Mouse (Mus musculus) hindbrain, embryonic 15.5 days (tissue): ENCODE measurements at regions not wholly inside any gene's neighbourhood (a gene's known extent, or its start where the extent isn't known, plus 50 kb on each side); places are given as distances from the start of the nearest gene placed in this dataset.

Experiments
- ATAC-seq: fragments of 200-750 bp; cut with Nextera tagmentation; 2 replicates; pipeline ENCODE4 v1.8.0; 2017; ENCODE audit warnings: low read depth, moderate number of reproducible peaks, moderate TSS enrichment; ENCODE audit not compliant: low FRiP score
- H3K27ac ChIP-seq: fragments of 300-500 bp; sonication (generic); replicated peaks from 2 replicates; pipeline ENCODE4 v1.5.1; 2015; ENCODE audit warnings: mild to moderate bottlenecking, inconsistent platforms
- H3K27me3 ChIP-seq: fragments of 300-500 bp; sonication (generic); 2 replicates; pipeline ENCODE4 v1.6.1; 2015; ENCODE audit warnings: control low read depth, inconsistent platforms
- H3K36me3 ChIP-seq: fragments of 300-500 bp; sonication (generic); 2 replicates; pipeline ENCODE4 v1.6.1; 2015; ENCODE audit warnings: control low read depth, inconsistent platforms
- H3K4me1 ChIP-seq: fragments of 300-500 bp; sonication (generic); replicated peaks from 2 replicates; pipeline ENCODE4 v1.6.1; 2015; ENCODE audit warnings: control low read depth, inconsistent platforms
- H3K4me2 ChIP-seq: fragments of 300-500 bp; sonication (generic); 2 replicates; pipeline ENCODE4 v1.6.1; 2015; ENCODE audit warnings: moderate library complexity, mild to moderate bottlenecking, inconsistent platforms
- H3K4me3 ChIP-seq: fragments of 300-500 bp; sonication (generic); 2 replicates; pipeline ENCODE4 v1.5.1; 2015; ENCODE audit warnings: mild to moderate bottlenecking, inconsistent platforms
- H3K9ac ChIP-seq: fragments of 300-500 bp; sonication (generic); 2 replicates; pipeline ENCODE4 v1.6.1; 2015; ENCODE audit warnings: inconsistent platforms
- H3K9me3 ChIP-seq: fragments of 300-500 bp; sonication (generic); 2 replicates; pipeline ENCODE4 v1.6.1; 2016; ENCODE audit warnings: control low read depth, inconsistent platforms
- WGBS: fragments of 180-500 bp; shearing (Covaris S2); methylation state at CpG from one replicate; pipeline ENCODE4 v1.1.7; 2015; 5-methylcytosine and 5-hydroxymethylcytosine counted together

DNA sequence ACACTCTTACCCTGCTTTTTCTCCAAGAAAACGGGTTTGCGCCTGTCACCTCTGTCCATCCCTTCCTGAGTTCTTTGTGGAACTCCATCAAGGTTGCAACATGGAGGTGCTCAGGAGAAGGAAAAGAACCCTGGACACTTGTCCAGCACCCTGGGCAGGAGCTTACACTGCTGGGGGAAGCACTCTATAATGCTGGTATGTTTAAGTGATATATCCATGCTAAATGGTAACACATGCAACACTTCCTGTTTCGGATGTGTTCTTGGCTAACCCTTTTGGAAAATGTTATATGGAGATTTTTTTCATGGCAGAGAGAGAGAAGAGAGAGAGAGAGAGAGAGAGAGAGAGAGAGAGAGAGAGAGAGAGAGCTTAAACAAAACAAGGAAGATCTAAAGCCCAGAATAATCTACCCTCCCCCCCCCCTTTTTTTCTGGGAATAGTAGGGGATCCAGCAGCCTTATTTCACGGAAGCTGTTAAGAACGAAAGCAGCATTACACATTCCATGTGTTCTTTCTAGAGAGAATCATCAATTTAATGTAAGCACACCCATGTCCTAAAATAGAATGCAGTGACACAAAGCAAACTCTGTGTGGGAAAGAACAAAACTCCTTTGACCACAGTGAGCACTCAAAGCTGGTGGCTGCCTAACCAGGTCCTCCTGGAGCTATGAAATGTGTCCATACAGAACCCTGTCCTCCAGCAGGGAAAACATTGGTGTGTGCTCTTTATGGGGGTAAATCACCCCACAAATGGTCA is 272.6 kb downstream of the Pten start:
- no peaks in the 10 kb centered on the region for H3K27me3 ChIP-seq

DNA sequence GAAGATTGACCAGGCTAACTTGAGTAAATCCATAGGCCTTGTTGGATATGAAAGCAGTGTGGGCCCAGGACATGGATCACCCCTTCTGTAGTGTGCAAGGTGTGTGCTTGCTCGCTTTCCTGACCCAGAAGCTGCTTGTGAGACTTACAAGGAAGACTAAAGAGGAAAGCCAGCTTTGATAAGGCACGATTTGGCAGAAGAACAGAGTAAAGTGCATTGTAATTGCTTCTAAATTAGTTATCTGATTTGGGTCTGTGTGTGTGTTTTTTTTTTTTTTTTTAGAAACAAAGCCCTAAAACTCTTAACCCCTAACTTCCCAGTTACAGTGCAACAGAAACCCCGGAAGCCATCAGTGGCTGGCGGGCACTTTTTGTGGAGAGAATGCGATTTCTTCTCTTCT is 283.2 kb downstream of the Pten start:
- 80% methylated on average over 5 of the region's 5 CpGs for WGBS

More for the DNA sequence above, 272.6 kb downstream of the Pten start:
- WGBS: 81% methylated on average over 5 of the region's 5 CpGs
- Histone ChIP-seq H3K4me3 (no peak overlapping the region), H3K4me2 (no peak overlapping the region), H3K9ac (no peak overlapping the region), H3K4me1 (no peaks in the 10 kb centered on the region), H3K36me3 (no peaks in the 10 kb centered on the region), H3K27ac (no peak overlapping the region), H3K9me3 (no peaks in the 10 kb centered on the region)
- ATAC-seq: no peak

DNA sequence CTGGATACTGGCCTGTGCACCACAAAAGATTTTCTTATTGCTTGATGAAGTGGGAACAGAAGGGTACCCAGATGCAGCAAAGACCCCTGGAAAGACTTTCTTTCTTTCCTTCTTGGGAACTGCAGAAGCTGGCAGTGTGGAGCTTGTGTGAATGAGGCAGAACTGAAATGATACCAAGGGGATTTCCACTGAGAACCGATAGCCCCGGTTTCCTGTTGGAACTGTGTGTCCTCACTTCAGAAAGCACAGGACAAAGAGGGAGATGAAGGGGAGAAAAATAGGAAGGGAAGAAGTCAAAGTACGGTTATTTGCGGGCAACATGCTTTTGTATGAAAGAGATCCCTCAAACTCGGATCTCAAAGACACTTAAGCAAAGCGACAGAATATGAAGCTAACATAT is 283.7 kb downstream of the Pten start:
- Histone ChIP-seq H3K4me2 (no peak overlapping the region), H3K27ac (no peak overlapping the region), H3K36me3 (no peaks in the 10 kb centered on the region), H3K9me3 (no peaks in the 10 kb centered on the region), H3K4me3 (no peak overlapping the region), H3K27me3 (no peaks in the 10 kb centered on the region), H3K9ac (no peak overlapping the region), H3K4me1 (no peaks in the 10 kb centered on the region)
- 80% methylated on average over 6 of the region's 6 CpGs for WGBS
- no peak for ATAC-seq

More for the DNA sequence above, 283.2 kb downstream of the Pten start:
- H3K27me3 ChIP-seq: no peaks in the 10 kb centered on the region
- H3K4me1 ChIP-seq: no peaks in the 10 kb centered on the region
- H3K4me3 ChIP-seq: no peak overlapping the region
- ATAC-seq: no peak
- no peak overlapping the region for H3K9ac ChIP-seq
- no peak overlapping the region for H3K4me2 ChIP-seq
- no peak overlapping the region for H3K27ac ChIP-seq
- H3K36me3 ChIP-seq: no peaks in the 10 kb centered on the region
- H3K9me3 ChIP-seq: no peaks in the 10 kb centered on the region

DNA sequence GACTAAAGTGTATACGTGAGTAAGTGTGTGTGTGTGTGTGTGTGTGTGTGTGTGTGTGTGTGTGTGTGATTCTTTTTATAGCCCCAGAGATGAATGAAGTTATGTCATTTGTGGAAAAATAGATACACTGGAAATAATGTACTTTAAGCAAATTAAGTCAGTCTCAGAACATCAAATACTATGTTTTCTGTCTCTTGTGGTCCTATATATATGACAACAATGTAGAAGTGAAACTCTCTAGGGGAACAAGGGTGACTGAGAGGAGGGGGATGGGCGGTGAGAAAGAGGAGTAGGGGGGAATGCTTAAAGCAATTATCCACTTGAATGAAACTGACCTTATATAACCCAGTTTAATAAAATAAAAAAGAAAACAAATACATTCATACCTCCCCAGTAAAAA is 285.5 kb downstream of the Pten start:
- Histone ChIP-seq H3K4me2 (no peak overlapping the region), H3K4me3 (no peak overlapping the region), H3K4me1 (no peaks in the 10 kb centered on the region), H3K27ac (no peak overlapping the region), H3K36me3 (no peaks in the 10 kb centered on the region), H3K9ac (no peak overlapping the region), H3K27me3 (no peaks in the 10 kb centered on the region), H3K9me3 (no peaks in the 10 kb centered on the region)
- 81% methylated on average over 2 of the region's 2 CpGs for WGBS
- ATAC-seq: no peak

DNA sequence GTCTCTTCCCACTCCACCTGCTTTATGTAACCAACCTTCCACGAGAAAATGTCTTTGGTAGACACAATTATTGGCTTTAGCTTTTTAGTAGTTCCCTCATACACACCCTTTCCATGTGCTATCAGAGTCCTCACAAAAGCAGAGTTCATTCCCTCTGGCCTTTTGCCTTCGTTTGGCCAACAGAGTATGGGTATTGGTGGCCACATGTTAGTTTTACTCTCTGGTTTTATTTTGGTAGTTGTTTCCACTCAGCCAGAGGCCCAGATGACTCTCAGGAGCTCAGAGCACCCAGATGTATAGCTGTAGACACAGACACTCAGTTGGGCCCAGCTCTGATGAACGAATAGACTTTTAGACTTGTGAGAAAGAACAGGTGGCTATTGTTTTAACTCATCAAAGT is 286.4 kb downstream of the Pten start:
- ATAC-seq: no peak
- H3K4me2 ChIP-seq: no peak overlapping the region
- H3K27ac ChIP-seq: no peak overlapping the region
- H3K36me3 ChIP-seq: no peaks in the 10 kb centered on the region
- no peaks in the 10 kb centered on the region for H3K4me1 ChIP-seq
- no peaks in the 10 kb centered on the region for H3K9me3 ChIP-seq
- H3K4me3 ChIP-seq: no peak overlapping the region
- H3K9ac ChIP-seq: no peak overlapping the region
- WGBS: 87% methylated on average over 3 of the region's 3 CpGs
- H3K27me3 ChIP-seq: no peaks in the 10 kb centered on the region

GRCm38 (mm10) chr19:33048754-33049442 is 291.6 kb downstream of the Pten start:
- ATAC-seq: no peak

DNA sequence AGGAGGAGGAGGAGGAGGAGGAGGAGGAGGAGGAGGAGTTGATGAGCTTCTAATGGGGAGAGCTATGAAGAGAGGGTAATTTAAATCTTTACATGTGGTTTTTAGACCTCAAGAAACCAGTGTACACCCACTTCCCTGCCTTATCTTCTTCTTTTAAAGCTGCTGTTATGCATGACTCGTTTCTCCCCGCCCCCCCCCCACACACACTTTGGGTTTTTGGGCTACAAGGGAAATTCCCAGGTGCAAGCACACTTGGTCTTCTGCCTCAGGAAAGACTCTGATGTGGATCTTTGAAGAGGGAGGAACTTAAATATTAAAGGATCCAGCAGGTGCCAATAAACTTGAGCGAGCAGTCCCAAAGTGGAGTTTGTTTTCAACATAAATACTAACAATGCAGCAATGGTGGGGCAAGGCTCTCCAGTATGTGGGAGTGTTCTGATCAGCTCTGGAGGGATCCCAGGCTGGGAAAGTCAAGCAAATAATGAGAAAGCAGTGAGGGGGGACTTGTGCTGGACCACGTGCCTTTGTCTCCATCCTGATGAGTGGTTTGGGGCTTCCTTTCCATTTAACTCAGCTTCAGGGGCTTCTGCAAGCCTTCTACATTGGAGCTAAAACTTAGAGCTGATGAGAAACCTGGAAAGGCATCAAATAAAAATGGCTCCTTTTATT is 296.0 kb downstream of the Pten start:
- Histone ChIP-seq H3K27ac (no peak overlapping the region), H3K9me3 (no peaks in the 10 kb centered on the region), H3K27me3 (no peaks in the 10 kb centered on the region), H3K4me3 (no peak overlapping the region), H3K36me3 (no peaks in the 10 kb centered on the region), H3K4me2 (no peak overlapping the region), H3K4me1 (no peaks in the 10 kb centered on the region), H3K9ac (no peak overlapping the region)
- ATAC-seq: no peak
- WGBS: 78% methylated on average over 4 of the region's 4 CpGs

More at GRCm38 (mm10) chr19:33048754-33049442, 291.6 kb downstream of the Pten start:
- WGBS: 21% methylated on average over 9 of the region's 9 CpGs
- no peak overlapping the region for H3K4me3 ChIP-seq
- H3K27me3 ChIP-seq: no peaks in the 10 kb centered on the region
- H3K9me3 ChIP-seq: no peaks in the 10 kb centered on the region
- H3K9ac ChIP-seq: no peak overlapping the region
- no peaks in the 10 kb centered on the region for H3K36me3 ChIP-seq
- no peak overlapping the region for H3K27ac ChIP-seq
- H3K4me2 ChIP-seq: no peak overlapping the region
- no peaks in the 10 kb centered on the region for H3K4me1 ChIP-seq

DNA sequence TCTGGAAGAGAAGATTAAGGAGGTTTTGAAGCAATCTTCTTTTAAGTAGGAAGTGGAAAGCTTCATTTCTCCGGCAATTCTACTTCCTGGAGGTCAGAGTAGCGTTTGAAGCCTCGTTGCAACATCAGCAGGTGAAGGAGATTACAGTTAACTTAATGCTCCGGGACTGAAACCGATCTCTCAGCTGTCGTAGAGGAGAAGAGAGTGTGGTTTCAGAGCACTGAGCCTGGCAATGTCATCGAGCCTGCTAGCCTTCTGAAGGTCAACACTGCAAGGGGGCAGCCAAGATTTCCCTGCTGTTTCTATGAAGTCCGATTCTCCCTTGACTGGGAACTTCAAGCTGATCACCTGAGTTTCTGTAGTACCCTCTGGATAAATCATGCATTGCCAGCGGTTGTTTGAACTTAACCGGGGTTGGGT is 299.1 kb downstream of the Pten start:
- Histone ChIP-seq H3K9ac (no peak overlapping the region), H3K27ac (no peak overlapping the region), H3K36me3 (no peaks in the 10 kb centered on the region), H3K9me3 (no peaks in the 10 kb centered on the region), H3K4me1 (no peaks in the 10 kb centered on the region), H3K27me3 (no peaks in the 10 kb centered on the region), H3K4me3 (no peak overlapping the region), H3K4me2 (no peak overlapping the region)
- no peak for ATAC-seq
- WGBS: 73% methylated on average over 10 of the region's 10 CpGs

DNA sequence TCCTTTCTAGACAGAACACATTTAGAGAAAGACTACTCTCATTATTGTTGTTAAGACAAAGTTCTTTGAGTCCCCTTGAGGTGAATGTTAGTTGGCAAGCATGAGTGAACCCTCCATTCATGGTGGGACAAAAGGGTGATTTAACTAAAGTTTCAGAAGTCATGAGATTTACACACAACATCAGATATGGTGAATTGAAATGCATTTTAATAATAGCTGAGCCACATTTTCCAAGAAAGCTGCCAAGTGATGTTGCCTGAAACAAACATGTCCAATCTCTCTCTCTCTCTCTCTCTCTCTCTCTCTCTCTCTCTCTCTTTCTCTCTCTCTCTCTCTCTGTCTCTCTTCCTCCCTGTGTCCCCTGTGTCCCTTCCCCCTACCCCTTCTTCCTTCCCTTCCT is 303.7 kb downstream of the Pten start:
- Histone ChIP-seq H3K27ac (no peak overlapping the region), H3K4me2 (no peak overlapping the region), H3K36me3 (no peaks in the 10 kb centered on the region), H3K4me1 (no peaks in the 10 kb centered on the region), H3K4me3 (no peak overlapping the region), H3K27me3 (no peaks in the 10 kb centered on the region), H3K9me3 (no peaks in the 10 kb centered on the region), H3K9ac (no peak overlapping the region)
- ATAC-seq: no peak

GRCm38 (mm10) chr19:33062165-33063058 is 305.1 kb downstream of the Pten start:
- no peaks in the 10 kb centered on the region for H3K9me3 ChIP-seq
- H3K4me3 ChIP-seq: no peak overlapping the region
- no peaks in the 10 kb centered on the region for H3K27me3 ChIP-seq
- H3K36me3 ChIP-seq: no peaks in the 10 kb centered on the region
- no peak for ATAC-seq
- no peaks in the 10 kb centered on the region for H3K4me1 ChIP-seq
- no peak overlapping the region for H3K27ac ChIP-seq
- H3K4me2 ChIP-seq: no peak overlapping the region
- whole genome bisulfite sequencing: 55% methylated on average over 8 of the region's 8 CpGs
- H3K9ac ChIP-seq: no peak overlapping the region

GRCm38 (mm10) chr19:33065274-33066200 is 308.2 kb downstream of the Pten start:
- Histone ChIP-seq H3K27ac (0 out of 2 replicates have a peak overlapping the region, but pooled peaks have one; percentile 21), H3K36me3 (no peaks in the 10 kb centered on the region), H3K4me3 (no peak overlapping the region), H3K9me3 (no peaks in the 10 kb centered on the region), H3K27me3 (no peaks in the 10 kb centered on the region), H3K9ac (no peak overlapping the region), H3K4me1 (no peaks in the 10 kb centered on the region), H3K4me2 (0 out of 2 replicates have a peak overlapping the region, but pooled peaks have one; percentile 5)
- no peak for ATAC-seq
- 72% methylated on average over 19 of the region's 19 CpGs for WGBS
